Mouse (Mus musculus): ENCODE results near the gene Xrcc6.

DNA sequence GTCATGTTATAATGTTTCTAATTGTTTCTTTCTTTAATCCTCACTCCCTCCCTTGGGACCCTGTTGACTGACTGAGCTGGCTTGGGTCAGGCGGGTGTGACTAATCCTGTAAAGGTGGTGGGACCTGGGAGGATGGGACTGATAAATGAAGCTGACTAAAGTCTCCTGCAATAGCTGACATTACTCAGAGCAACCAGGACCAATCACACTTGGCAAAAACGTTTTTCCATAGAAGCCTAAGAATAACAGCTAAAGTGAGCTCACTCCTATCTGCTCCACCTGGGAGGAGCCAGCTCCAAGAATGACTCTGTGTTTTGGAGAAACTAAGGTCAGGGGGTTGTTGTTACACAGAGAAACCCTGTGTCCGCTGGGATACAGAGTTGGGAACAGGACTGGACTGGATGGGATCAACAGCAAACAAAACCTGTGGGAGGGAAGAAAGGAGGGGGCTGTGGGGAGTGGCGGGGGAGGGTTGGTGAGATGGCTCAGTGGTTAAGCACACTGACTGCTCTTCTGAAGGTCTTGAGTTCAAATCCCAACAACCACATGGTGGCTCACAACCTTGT lies 22.6 kb upstream of the Xrcc6 start:
- no peak for TF ChIP-seq EP300 (IDR thresholded peaks at IDR 0.05)
- no peak for TF ChIP-seq CTCF (IDR thresholded peaks at IDR 0.05)

Measured in lung, postnatal 0 days (tissue).